Mouse (Mus musculus): ENCODE results near the gene Erbb2. TPM values are rescaled to one million over a fixed set of nuclear protein-coding genes. Genes with fewer than 3 reads are reported as not detected.

Erbb2 gene
- polyA plus RNA-seq, 1 experiment: 105 TPM

GRCm38 (mm10) chr11:98418273-98418672 lies 6.0 kb downstream of the Erbb2 start:
- WGBS: 27% methylated on average over 6 of the region's 6 CpGs
- H3K27ac ChIP-seq (ENCODE audit: insufficient read depth, low read depth, low read length): no peak overlapping the region

GRCm38 (mm10) chr11:98418939-98419547 lies 6.8 kb downstream of the Erbb2 start:
- Histone ChIP-seq H3K36me3 (ENCODE audit: control insufficient read depth, insufficient read depth, low read length) (peaks cover 47% of the 10 kb centered on the region), H3K27me3 (ENCODE audit: control insufficient read depth, insufficient read depth, low read length) (no peaks in the 10 kb centered on the region), H3K4me3 (ENCODE audit: low read depth, low read length) (no peak overlapping the region), H3K27ac (ENCODE audit: insufficient read depth, low read depth, low read length) (peak overlapping the region; percentile 41; the same call in 1 of the 2 replicates), H3K4me1 (ENCODE audit: control insufficient read depth, insufficient read depth, insufficient read length, low read length) (peaks cover 37% of the 10 kb centered on the region)
- TF ChIP-seq POLR2A (IDR thresholded peaks at IDR 0.05; ENCODE audit: low read depth, low read length): no peak
- TF ChIP-seq CTCF (IDR thresholded peaks at IDR 0.05; ENCODE audit: extremely low read depth, insufficient read length, insufficient replicate concordance, low read depth, low read length): no peak
- WGBS: 29% methylated on average over 10 of the region's 10 CpGs

More at GRCm38 (mm10) chr11:98418273-98418672, 6.0 kb downstream of the Erbb2 start:
- Histone ChIP-seq H3K4me1 (ENCODE audit: control insufficient read depth, insufficient read depth, insufficient read length, low read length) (peaks cover 37% of the 10 kb centered on the region), H3K4me3 (ENCODE audit: low read depth, low read length) (no peak overlapping the region), H3K27me3 (ENCODE audit: control insufficient read depth, insufficient read depth, low read length) (no peaks in the 10 kb centered on the region), H3K36me3 (ENCODE audit: control insufficient read depth, insufficient read depth, low read length) (peaks cover 39% of the 10 kb centered on the region)
- no peak for TF ChIP-seq CTCF (IDR thresholded peaks at IDR 0.05; ENCODE audit: extremely low read depth, insufficient read length, insufficient replicate concordance, low read depth, low read length)
- TF ChIP-seq POLR2A (IDR thresholded peaks at IDR 0.05; ENCODE audit: low read depth, low read length): no peak

GRCm38 (mm10) chr11:98426592-98426991 lies 14.3 kb downstream of the Erbb2 start:
- Histone ChIP-seq H3K36me3 (ENCODE audit: control insufficient read depth, insufficient read depth, low read length) (peaks cover 80% of the 10 kb centered on the region), H3K27me3 (ENCODE audit: control insufficient read depth, insufficient read depth, low read length) (no peaks in the 10 kb centered on the region), H3K4me3 (ENCODE audit: low read depth, low read length) (no peak overlapping the region), H3K4me1 (ENCODE audit: control insufficient read depth, insufficient read depth, insufficient read length, low read length) (peaks cover 22% of the 10 kb centered on the region), H3K27ac (ENCODE audit: insufficient read depth, low read depth, low read length) (peak overlapping the region; percentile 44)
- WGBS: 52% methylated on average over 7 of the region's 7 CpGs
- TF ChIP-seq POLR2A (IDR thresholded peaks at IDR 0.05; ENCODE audit: low read depth, low read length) (no peak), CTCF (IDR thresholded peaks at IDR 0.05; ENCODE audit: extremely low read depth, insufficient read length, insufficient replicate concordance, low read depth, low read length) (no peak)

- WGBS: 24% methylated on average over 5 of the region's 5 CpGs
- H3K4me3 ChIP-seq (ENCODE audit: low read depth, low read length): no peak overlapping the region
- peaks cover 79% of the 10 kb centered on the region for H3K36me3 ChIP-seq (ENCODE audit: control insufficient read depth, insufficient read depth, low read length)
- H3K4me1 ChIP-seq (ENCODE audit: control insufficient read depth, insufficient read depth, insufficient read length, low read length): peaks cover 22% of the 10 kb centered on the region
- TF ChIP-seq CTCF (IDR thresholded peaks at IDR 0.05; ENCODE audit: extremely low read depth, insufficient read length, insufficient replicate concordance, low read depth, low read length) (no peak), POLR2A (IDR thresholded peaks at IDR 0.05; ENCODE audit: low read depth, low read length) (no peak)
- H3K27ac ChIP-seq (ENCODE audit: insufficient read depth, low read depth, low read length): peak overlapping the region; percentile 67
- H3K27me3 ChIP-seq (ENCODE audit: control insufficient read depth, insufficient read depth, low read length): no peaks in the 10 kb centered on the region
Measured at GRCm38 (mm10) chr11:98428436-98428835, 16.2 kb downstream of the Erbb2 start.

- no peak overlapping the region for H3K4me3 ChIP-seq (ENCODE audit: low read depth, low read length)
- H3K27me3 ChIP-seq (ENCODE audit: control insufficient read depth, insufficient read depth, low read length): no peaks in the 10 kb centered on the region
- peaks cover 16% of the 10 kb centered on the region for H3K4me1 ChIP-seq (ENCODE audit: control insufficient read depth, insufficient read depth, insufficient read length, low read length)
- no peak overlapping the region for H3K27ac ChIP-seq (ENCODE audit: insufficient read depth, low read depth, low read length)
- H3K36me3 ChIP-seq (ENCODE audit: control insufficient read depth, insufficient read depth, low read length): peaks cover 90% of the 10 kb centered on the region
- WGBS: 84% methylated on average over 9 of the region's 9 CpGs
- TF ChIP-seq POLR2A (IDR thresholded peaks at IDR 0.05; ENCODE audit: low read depth, low read length) (no peak), CTCF (IDR thresholded peaks at IDR 0.05; ENCODE audit: extremely low read depth, insufficient read length, insufficient replicate concordance, low read depth, low read length) (no peak)
Measured at GRCm38 (mm10) chr11:98431743-98432502, 19.7 kb downstream of the Erbb2 start.

- peaks cover 4% of the 10 kb centered on the region; the same call in 1 of the 2 replicates for H3K4me1 ChIP-seq (ENCODE audit: control insufficient read depth, insufficient read depth, insufficient read length, low read length)
- 86% methylated on average over 9 of the region's 9 CpGs for WGBS
- H3K27ac ChIP-seq (ENCODE audit: insufficient read depth, low read depth, low read length): no peak overlapping the region
- TF ChIP-seq POLR2A (IDR thresholded peaks at IDR 0.05; ENCODE audit: low read depth, low read length): no peak
- no peak for TF ChIP-seq CTCF (IDR thresholded peaks at IDR 0.05; ENCODE audit: extremely low read depth, insufficient read length, insufficient replicate concordance, low read depth, low read length)
- H3K36me3 ChIP-seq (ENCODE audit: control insufficient read depth, insufficient read depth, low read length): peaks cover 63% of the 10 kb centered on the region
- no peak overlapping the region for H3K4me3 ChIP-seq (ENCODE audit: low read depth, low read length)
- no peaks in the 10 kb centered on the region for H3K27me3 ChIP-seq (ENCODE audit: control insufficient read depth, insufficient read depth, low read length)
Measured at GRCm38 (mm10) chr11:98435723-98436122, 23.5 kb downstream of the Erbb2 start.

GRCm38 (mm10) chr11:98437441-98437840 lies 25.2 kb downstream of the Erbb2 start:
- 50% methylated on average over 6 of the region's 6 CpGs for WGBS
- no peak overlapping the region for H3K27ac ChIP-seq (ENCODE audit: insufficient read depth, low read depth, low read length)

More at GRCm38 (mm10) chr11:98437441-98437840, 25.2 kb downstream of the Erbb2 start:
- peaks cover 47% of the 10 kb centered on the region for H3K36me3 ChIP-seq (ENCODE audit: control insufficient read depth, insufficient read depth, low read length)
- H3K27me3 ChIP-seq (ENCODE audit: control insufficient read depth, insufficient read depth, low read length): no peaks in the 10 kb centered on the region
- no peak for TF ChIP-seq CTCF (IDR thresholded peaks at IDR 0.05; ENCODE audit: extremely low read depth, insufficient read length, insufficient replicate concordance, low read depth, low read length)
- no peak for TF ChIP-seq POLR2A (IDR thresholded peaks at IDR 0.05; ENCODE audit: low read depth, low read length)
- H3K4me3 ChIP-seq (ENCODE audit: low read depth, low read length): no peak overlapping the region
- H3K4me1 ChIP-seq (ENCODE audit: control insufficient read depth, insufficient read depth, insufficient read length, low read length): peaks cover 4% of the 10 kb centered on the region; the same call in 1 of the 2 replicates

Data from small intestine, adult 2 months (tissue).